ENCODE assay signal across 8 mouse cellular contexts in the genomic region with DNA sequence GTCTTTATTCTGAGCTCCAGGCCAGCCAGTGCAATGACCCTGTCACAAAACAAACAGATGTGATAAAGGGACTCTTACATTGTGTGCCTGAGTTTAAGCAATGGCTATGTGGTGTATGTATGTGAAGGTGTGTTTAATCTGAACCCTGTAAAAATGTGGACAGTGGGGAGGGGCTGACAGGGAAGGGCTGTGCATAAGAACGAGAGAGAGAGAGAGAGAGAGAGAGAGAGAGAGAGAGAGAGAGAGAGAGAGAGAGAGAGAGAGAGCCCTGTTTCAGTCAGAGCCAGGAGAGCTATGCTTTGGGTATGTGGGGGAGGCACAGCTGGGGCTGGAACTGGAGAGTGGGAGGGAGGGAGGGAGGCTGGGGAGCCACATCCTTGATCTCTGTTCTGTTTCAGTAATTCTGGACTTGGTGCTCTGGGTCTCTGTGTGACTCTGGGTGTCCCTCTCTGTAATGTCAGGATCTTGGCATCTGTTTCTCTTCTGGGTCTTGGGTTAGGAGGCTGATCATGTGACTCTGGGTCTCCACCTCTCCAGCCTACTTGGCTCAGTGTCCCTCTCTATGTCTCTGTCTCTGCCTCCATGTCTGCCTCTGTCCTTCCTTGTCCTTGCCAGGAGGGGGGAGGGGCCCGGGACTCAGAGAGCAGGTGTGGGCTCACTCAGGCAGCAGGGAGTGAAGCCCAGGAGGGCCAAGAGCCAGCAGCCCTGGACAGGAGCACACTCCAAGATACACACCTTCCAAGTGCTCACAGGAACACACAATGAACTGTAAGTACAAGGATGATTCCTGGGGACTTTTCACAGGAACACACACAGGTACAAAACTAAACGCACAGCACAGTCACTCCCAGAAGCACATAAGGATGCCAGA. TPM values are rescaled to one million over a fixed set of nuclear protein-coding genes. Genes with fewer than 3 reads are reported as not detected.
DNase-seq lines count a peak whose midpoint lies in the region; ATAC-seq and TF ChIP-seq lines count a peak whose summit lies in the region.

No protein-coding gene starts in this region.

- ATAC-seq in Patski = peak; percentile 47
- 0 out of 2 replicates have a peak, but pooled peaks have one; percentile 7 for ATAC-seq in forebrain, embryonic 12.5 days (ENCODE audit: low FRiP score)
- peak; percentile 23 for ATAC-seq in midbrain, embryonic 16.5 days

- intact Hi-C loops in heart, postnatal 25 days (cut with DNase I) = no loop called here

- no peaks in the 10 kb centered on the region for H3K27me3 ChIP-seq in Patski
- peaks cover 33% of the 10 kb centered on the region for H3K27me3 ChIP-seq in forebrain, embryonic 12.5 days
- H3K27me3 ChIP-seq in midbrain, embryonic 16.5 days (ENCODE audit: control insufficient read depth, insufficient read depth, low read depth, low read length) = no peaks in the 10 kb centered on the region

- H3K9ac ChIP-seq in forebrain, embryonic 12.5 days = no peak overlapping the region
- H3K9ac ChIP-seq in midbrain, embryonic 16.5 days (ENCODE audit: low read depth, low read length) = peak overlapping the region; percentile 68; the same call in 1 of the 2 replicates

- WGBS in forebrain, embryonic 12.5 days = 29% methylated on average over 3 of the region's 3 CpGs
- whole genome bisulfite sequencing in midbrain, embryonic 16.5 days = 7% methylated on average over 2 of the region's 3 CpGs

- H3K9me3 ChIP-seq in forebrain, embryonic 12.5 days = no peaks in the 10 kb centered on the region
- no peaks in the 10 kb centered on the region for H3K9me3 ChIP-seq in midbrain, embryonic 16.5 days (replicated peaks; ENCODE audit: control insufficient read depth, low read length, poor library complexity, severe bottlenecking)

- no peak for TF ChIP-seq CTCF in Patski (IDR thresholded peaks at IDR 0.05)

- POLR2A ChIA-PET in Patski (lab: Charles Lee) = interaction anchor here (0.6 kb wide), 1 partner anchor 107 kb away, joined by 4 read pairs; no protein-coding TSS in a partner anchor

- H3K4me2 ChIP-seq in forebrain, embryonic 12.5 days = peak overlapping the region; percentile 80; the same call in 1 of the 2 replicates
- peak overlapping the region; percentile 73 for H3K4me2 ChIP-seq in midbrain, embryonic 16.5 days (ENCODE audit: low read length)

- H3K4me3 ChIP-seq in forebrain, embryonic 12.5 days (replicated peaks) = peak overlapping the region; percentile 37; the same call in 1 of the 2 replicates
- no peak overlapping the region for H3K4me3 ChIP-seq in midbrain, embryonic 16.5 days (ENCODE audit: low read depth, low read length)

- H3K4me1 ChIP-seq in forebrain, embryonic 12.5 days = peaks cover 45% of the 10 kb centered on the region
- H3K4me1 ChIP-seq in midbrain, embryonic 16.5 days (ENCODE audit: control insufficient read depth, insufficient read depth, low read length) = peaks cover 38% of the 10 kb centered on the region

- CTCF ChIA-PET in Patski (lab: Charles Lee) = no interaction called here

- H3K27ac ChIP-seq in forebrain, embryonic 12.5 days = peak overlapping the region; percentile 72; the same call in 1 of the 2 replicates
- H3K27ac ChIP-seq in midbrain, embryonic 16.5 days (ENCODE audit: low read length) = peak overlapping the region; percentile 88

- peaks cover 9% of the 10 kb centered on the region for H3K36me3 ChIP-seq in forebrain, embryonic 12.5 days (replicated peaks)
- no peaks in the 10 kb centered on the region for H3K36me3 ChIP-seq in midbrain, embryonic 16.5 days (ENCODE audit: control insufficient read depth, insufficient read depth, low read length)

- DNase-seq in ES-CJ7 (ENCODE audit: low read depth, low spot score) (peak; percentile 74), Patski (ENCODE audit: low read depth, low spot score) (no peak)
- DNase-seq in heart, postnatal 25 days (ENCODE audit: low spot score) = peak; percentile 52
- DNase-seq in kidney, postnatal 36 days = peak; percentile 95 to 96
- no peak for DNase-seq in natural killer cell, adult 2 months (ENCODE audit: low spot score in 2 of 2)
- no peak for DNase-seq in c-Kit-positive CD71-positive TER-119-positive erythroid progenitor cells, embryonic 14.5 days (ENCODE audit: low spot score)

- in situ Hi-C loops in Patski (cut with MboI; ENCODE audit: low pct_unique_long_range_greater_than_20kb) = no loop called here

RNA-seq across cellular contexts. Expression of a gene that starts 46.1 kb away (rescaled TPM):
- 36.1 TPM for polyA plus RNA-seq in Patski (2021)
- polyA plus RNA-seq in forebrain, embryonic 12.5 days (2016; fragmentation: Nextera tagmentation; extraction: Ambion mirVana) = 36.4 and 42.5 TPM in 2 replicates
- 100 to 1,000 TPM in 1 of 2 experiments, 10 to 100 TPM in 1; 77.7 to 110 TPM for total RNA-seq in heart, postnatal 25 days (2021)
- 20.1 and 27.1 TPM in 2 replicates for polyA plus RNA-seq in midbrain, embryonic 16.5 days (2015; fragmentation: Nextera tagmentation; extraction: Ambion mirVana)

Comparison
In these comparisons a context has a peak if more than half of its experiments do, and no peak if none do; other contexts are left out.
1. DNase-seq: peak in ES-CJ7 (single experiment), heart, postnatal 25 days (single experiment) and kidney, postnatal 36 days (2 of 2); none in Patski (single experiment), natural killer cell, adult 2 months (0 of 2) and c-Kit-positive CD71-positive TER-119-positive erythroid progenitor cells, embryonic 14.5 days (single experiment).
2. Peak in every context shown above with its lines, with median percentiles within 50 percentile points of each other: ATAC-seq.